Mouse (Mus musculus): ENCODE results near the gene Aanat.

Aanat gene

DNA sequence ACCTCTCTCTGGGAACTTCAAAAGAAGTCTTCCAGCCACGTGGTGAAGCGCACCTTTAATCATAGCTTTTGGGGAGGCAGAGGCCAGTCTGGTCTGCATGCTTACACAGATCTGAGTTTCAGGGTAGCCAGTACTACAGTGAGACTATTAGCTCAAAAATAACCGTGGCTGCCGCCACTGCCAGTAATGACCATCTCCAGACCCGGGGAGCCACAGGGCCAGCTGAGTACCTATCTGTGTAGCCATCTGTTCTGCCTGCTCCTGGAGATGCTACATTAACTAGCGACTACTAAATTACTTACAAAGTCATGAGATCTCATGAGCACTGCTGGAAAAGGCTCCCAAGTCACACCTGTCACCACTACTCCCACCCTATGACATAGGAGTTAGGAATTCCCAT lies 11.2 kb upstream of the Aanat start:
- DNase-seq (ENCODE audit: low spot score in 2 of 2), result no peak

- DNase-seq (ENCODE audit: low spot score in 2 of 2), result no peak
These were observed 10.8 kb upstream of the Aanat start for GRCm38 (mm10) chr11:116575396-116575795.

DNA sequence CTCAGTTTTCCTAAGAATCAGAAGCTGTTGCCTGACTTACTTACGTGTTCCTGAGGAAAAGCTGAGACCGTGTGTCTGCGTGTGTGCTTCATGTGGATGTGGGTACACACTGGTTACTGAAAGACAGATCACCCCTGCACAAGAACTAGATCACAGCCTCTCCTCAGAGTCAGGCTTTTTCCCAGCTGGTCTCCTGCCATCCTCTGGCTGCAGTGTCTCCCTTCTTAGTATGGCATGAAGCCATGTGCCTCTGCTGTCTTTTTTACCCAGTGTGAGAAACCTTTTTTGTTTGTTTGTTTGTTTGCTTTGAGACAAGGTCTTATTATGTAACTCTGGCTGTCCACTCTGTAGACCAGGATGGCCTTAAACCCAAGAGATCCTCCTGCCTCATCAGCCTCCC lies 7.0 kb upstream of the Aanat start:
- no peak for DNase-seq (ENCODE audit: low spot score in 2 of 2)

- no peak for DNase-seq (ENCODE audit: low spot score in 2 of 2)
These were observed 6.1 kb upstream of the Aanat start for GRCm38 (mm10) chr11:116580031-116580652.

GRCm38 (mm10) chr11:116580711-116581375 lies 5.4 kb upstream of the Aanat start:
- DNase-seq (ENCODE audit: low spot score in 2 of 2), result peak; percentile 45 to 57

DNA sequence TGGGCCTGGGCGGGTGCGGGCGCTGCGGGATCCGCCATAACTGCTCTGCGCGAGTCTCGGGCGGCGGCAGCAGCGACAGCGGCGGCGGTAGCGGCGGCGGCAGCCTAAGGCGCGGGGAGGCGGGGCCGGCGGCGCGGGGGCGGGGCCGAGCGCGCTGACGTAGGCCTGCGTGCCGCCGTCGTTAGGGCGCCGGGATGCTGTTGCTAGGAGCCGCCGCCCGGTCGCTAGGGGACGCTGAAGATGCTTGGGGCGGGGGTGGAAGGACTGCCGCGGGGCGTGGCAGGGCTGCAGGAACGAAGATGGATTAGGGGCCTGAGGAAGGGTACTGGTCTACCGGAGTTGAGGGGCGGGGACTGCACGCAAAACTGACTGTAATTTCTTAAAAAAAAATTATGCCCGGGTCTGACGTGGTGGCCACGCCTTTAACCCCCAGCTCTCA lies 4.8 kb upstream of the Aanat start, which contains the start of gene Ube2o:
Ube2o (minus strand) TSS at position 72 of the 439 bp plus-strand sequence.
- peak; percentile 75 to 86 for DNase-seq (ENCODE audit: low spot score in 2 of 2)

GRCm38 (mm10) chr11:116585682-116586081 lies 550 bp upstream of the Aanat start:
- DNase-seq (ENCODE audit: low spot score in 2 of 2), result no peak

DNA sequence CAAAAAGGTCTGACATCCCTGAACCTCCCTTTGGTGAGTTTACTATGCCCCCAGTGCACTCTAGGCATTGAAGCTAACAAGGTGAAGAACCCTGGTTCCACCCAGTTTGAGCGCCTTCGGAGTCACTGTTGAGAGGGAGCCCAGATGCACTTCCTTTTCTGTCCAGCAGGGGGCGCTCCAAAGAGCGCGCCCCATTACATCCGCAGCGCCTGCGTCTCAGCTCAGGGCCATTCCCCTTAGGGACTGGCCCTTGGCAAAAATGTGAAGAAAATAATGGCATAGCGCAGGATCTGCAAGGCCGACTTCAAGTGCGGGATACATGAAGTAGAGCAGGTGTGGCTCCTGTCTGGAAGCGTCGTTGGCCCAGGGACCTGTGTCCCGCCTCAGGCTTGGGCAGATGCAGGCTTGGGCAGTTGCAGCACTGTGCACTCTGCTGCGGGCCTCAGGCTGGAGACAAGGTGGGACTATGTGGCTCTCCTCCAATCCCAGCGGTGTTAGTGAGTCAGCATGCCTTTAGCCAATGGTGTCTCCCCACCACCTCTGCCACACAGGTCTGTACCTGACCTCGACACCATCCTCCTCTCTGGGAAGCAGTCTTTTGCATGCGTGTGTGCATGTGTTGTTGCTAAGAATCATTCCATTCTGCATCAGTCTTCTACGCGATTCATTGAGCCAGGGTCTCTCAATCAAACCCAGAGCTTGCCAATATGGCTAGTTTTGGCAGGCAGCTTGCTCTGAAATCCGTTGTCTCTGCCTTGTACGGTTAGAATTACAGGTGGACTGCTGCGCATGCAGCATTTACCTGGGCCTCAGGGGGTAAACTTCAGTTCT lies 784 bp downstream of the Aanat start:
- DNase-seq (ENCODE audit: low spot score in 2 of 2), result peak in 1 of 2 experiments; percentile 53

GRCm38 (mm10) chr11:116589020-116589531 lies 2.8 kb downstream of the Aanat start:
- DNase-seq (ENCODE audit: low spot score in 2 of 2), result no peak

GRCm38 (mm10) chr11:116589574-116589973 lies 3.3 kb downstream of the Aanat start:
- DNase-seq (ENCODE audit: low spot score in 2 of 2), result no peak

DNA sequence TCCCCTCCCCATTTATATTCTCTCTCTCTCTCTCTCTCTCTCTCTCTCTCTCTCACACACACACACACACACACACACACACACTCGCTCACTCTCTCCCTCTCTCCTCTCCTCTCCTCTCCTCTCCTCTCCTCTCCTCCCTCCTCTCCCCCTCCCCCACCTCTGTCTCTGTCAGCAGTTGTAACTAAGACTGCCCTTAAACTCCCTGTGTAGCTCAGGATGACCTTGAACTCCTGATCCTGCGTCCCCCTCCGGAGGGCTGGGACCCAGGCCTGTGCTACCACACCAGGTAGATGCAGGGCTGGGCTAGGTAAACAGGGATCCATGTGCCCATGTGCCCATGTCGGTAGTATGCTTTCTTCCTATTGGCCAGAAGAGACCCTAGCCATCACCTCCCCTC lies 5.4 kb downstream of the Aanat start:
- no peak for DNase-seq (ENCODE audit: low spot score in 2 of 2)

DNA sequence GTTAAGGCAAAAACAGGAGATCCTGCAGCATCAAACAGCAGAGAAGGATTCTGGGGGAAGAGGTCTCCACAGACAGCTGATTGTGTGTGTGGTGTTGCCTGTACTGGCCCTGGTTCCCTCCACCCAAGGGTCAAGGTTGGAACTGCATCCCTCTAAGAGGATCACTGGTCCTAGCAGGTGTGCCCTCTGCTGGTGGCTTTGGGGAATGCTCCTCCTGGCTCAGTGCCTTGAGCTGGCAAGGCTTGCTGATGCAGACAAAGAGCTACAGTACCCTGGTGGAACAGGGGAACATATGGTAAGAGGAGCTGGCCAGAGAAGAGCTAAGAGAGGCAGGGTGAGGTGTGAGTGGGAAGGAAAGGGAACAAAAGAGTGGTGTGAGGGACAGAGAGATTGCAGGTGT lies 6.2 kb downstream of the Aanat start:
- peak; percentile 86 to 90 for DNase-seq (ENCODE audit: low spot score in 2 of 2)

DNA sequence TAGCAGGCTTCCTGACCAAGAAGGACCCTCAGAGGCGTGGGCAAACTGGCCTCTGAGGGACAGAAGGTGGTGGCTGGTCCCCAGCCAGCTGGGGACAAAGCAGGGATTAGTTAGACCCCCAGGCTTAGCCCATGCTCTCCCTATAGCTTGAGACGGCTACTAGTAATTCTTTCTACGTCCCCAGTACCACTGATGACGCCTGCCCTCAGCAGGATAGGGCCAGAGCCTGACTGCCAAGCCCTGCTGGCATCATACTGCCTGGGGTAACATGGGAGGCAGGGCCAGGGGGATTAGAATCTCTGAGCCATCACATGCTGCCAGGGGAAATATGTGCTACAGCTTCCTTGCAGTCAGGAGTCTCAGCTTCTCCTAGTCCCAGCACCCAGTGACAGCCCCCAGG lies 7.1 kb downstream of the Aanat start:
- no peak for DNase-seq (ENCODE audit: low spot score in 2 of 2)

DNA sequence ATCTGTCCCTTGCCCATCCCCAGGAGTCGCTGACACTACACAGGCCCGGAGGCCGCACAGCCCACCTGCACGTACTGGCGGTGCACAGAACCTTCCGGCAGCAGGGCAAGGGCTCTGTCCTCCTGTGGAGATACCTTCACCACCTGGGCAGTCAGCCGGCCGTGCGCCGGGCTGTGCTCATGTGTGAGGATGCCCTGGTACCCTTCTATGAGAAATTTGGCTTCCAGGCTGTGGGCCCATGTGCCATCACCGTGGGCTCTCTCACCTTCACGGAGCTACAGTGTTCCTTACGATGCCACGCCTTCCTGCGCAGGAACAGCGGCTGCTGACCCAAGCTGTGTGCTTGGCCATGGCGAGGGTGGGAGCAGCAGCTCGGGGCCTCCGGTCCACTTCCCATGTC lies 10.5 kb downstream of the Aanat start:
- DNase-seq (ENCODE audit: low spot score in 2 of 2), result no peak

- no peak for DNase-seq (ENCODE audit: low spot score in 2 of 2)
These were observed 12.0 kb downstream of the Aanat start for GRCm38 (mm10) chr11:116598193-116598592.

DNA sequence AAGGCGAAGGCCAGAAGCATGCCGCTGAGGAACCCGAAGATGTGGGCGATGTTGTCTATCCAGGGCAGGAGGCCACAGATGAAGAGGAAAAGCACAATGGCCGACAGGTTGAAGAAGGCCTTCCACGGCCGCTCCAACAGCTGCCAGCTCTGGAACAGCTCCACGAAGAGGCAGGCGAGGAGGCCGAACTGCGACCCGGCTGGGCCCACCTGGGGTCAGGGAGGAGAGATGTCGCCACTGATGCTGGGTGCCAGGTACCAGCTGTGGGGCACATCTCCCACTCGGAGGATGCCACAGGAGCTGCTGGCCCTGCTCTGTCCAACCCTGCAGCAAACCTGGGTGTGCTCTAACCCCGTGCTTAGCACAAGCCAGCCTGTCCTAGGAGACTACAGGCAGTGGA lies 13.0 kb downstream of the Aanat start:
- DNase-seq (ENCODE audit: low spot score in 2 of 2), result no peak

DNA sequence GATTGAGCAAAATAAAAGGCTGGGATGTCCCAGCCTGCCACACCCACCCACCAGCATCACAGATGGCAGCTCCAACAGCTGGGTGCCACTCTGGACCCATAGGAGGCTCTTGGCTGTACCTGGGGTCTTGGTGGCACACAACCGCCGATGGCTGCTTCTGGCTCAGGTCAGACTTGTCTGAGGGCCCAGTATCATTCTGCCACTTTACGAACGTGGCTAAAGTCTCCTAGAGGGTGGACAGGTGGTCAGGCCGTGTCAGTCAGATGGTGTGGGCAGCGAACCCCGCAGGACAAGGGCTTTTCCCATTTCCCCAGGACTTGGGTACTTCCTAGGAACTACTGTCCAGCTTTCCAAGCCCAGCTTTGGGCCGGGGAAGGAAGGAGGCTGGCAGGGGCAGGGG lies 14.9 kb downstream of the Aanat start:
- DNase-seq (ENCODE audit: low spot score in 2 of 2), result no peak

GRCm38 (mm10) chr11:116602043-116602442 lies 15.8 kb downstream of the Aanat start:
- DNase-seq (ENCODE audit: low spot score in 2 of 2), result no peak

DNA sequence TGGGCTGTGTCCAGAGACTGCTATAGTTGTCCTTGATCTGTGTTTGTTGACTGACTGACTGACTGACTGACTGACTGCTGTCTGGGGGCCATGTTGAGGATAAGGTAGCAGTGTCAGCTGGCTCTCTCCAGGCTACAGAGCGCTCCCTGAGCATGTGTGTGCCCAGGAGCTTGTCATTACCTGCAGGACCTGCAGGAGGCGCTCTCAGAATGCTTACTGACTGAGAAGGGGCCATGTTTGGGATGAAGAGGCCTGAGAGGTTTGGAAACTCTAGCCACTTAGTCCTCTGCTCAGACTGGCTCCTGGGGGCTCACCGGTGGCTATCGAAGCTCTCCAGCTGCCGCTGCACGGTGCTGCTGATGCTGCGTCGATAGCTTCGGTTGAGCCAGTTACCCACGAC lies 17.1 kb downstream of the Aanat start:
- no peak for DNase-seq (ENCODE audit: low spot score in 2 of 2)

DNA sequence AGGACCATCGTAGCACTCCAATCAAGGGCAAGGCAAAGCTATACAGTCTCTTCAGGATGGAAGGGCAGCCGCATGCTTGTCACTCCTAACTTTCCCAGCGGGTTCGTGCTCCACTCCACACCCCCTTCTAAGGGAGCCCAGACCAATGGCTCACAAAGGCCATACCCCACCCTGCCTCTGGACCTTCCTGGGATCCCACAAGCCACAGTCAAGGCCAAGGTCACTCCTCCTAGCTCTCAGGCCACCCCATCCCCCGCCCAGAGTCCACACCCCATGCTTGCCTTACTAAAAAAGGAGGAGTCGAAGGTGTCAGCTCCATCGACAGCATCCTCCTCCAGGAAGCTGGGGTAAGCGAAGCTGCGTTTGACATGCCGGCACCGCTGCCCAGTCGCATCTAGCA lies 17.9 kb downstream of the Aanat start:
- DNase-seq (ENCODE audit: low spot score in 2 of 2), result no peak

- no peak for DNase-seq (ENCODE audit: low spot score in 2 of 2)
These were observed 21.5 kb downstream of the Aanat start for GRCm38 (mm10) chr11:116607717-116608116.

DNA sequence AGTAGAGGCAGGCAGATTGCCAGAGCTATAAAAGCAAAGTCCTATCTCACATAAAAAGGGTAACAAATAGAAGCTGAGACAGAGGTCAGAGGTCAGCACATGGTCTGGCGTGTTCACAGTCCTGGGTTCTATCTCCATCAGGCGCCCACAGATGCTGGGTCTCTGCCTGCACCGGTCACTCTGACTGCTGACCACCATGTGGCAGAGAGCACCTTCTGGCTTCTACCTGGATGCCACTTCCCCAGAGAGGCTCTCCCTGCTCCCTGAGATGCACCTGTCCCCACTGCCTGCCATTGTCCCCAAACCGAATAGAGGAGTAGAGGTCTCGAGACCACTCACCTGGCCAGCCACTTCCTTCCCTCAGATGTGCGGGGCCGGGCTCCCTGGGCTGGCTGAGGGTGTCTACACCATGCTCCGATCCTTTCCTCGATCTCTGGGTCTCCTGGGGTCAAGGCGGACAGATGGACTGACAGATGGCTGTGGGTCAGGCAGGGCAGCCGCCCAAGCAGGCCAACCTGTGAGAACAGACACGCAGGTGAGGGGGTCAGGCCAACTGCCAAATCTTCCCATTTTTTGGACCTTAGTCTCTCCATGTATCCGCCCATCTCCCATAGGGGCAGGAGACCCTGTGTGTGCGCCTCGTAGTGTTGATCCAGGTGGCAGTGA lies 23.9 kb downstream of the Aanat start:
- no peak for DNase-seq (ENCODE audit: low spot score in 2 of 2)

All from frontal cortex, postnatal 10 days (tissue).